Mouse (Mus musculus) liver, embryonic 14.5 days (tissue): ENCODE results near the gene Dnaaf3. TPM values are rescaled to one million over a fixed set of nuclear protein-coding genes. Genes with fewer than 3 reads are reported as not detected.

ENCODE experiments used
- ATAC-seq: fragments of 200-750 bp; cut with Nextera tagmentation; 2 replicates; pipeline ENCODE4 v1.8.0; 2017; ENCODE audit warnings: moderate number of reproducible peaks, mild to moderate bottlenecking, moderate library complexity; ENCODE audit not compliant: insufficient read depth
- DNase-seq, 3 experiments: peaks; one replicate each; pipeline ENCODE4 v3.0.0-alpha.2; 2012 to 2013; ENCODE audit warnings: low read depth in 3 of 3, low spot score in 3 of 3
- H3K27ac ChIP-seq: fragments of 300-500 bp; sonication (generic); 2 replicates; pipeline ENCODE4 v1.5.1; 2014; ENCODE audit warnings: moderate library complexity, mild to moderate bottlenecking, control low read depth, inconsistent platforms
- H3K27me3 ChIP-seq: fragments of 300-500 bp; sonication (generic); 2 replicates; pipeline ENCODE4 v1.6.1; 2014; ENCODE audit warnings: mild to moderate bottlenecking, low read length, moderate library complexity; ENCODE audit not compliant: control insufficient read depth, insufficient read depth
- H3K36me3 ChIP-seq: fragments of 300-500 bp; sonication (generic); replicated peaks from 2 replicates; pipeline ENCODE4 v1.6.1; 2014; ENCODE audit warnings: low read depth; ENCODE audit not compliant: control insufficient read depth, insufficient read depth
- H3K4me1 ChIP-seq, 2 experiments: fragments of 200-500 bp in 1 of 2; fragments of 300-500 bp in 1 of 2; sonication (generic) in 1 of 2; replicated peaks; 2 replicates each; pipeline ENCODE4 v1.6.1; 2012 to 2014; ENCODE audit warnings: antibody characterized with exemption in 1 of 2, inconsistent platforms in 1 of 2, low read length in 1 of 2; ENCODE audit not compliant: control insufficient read depth in 2 of 2, insufficient read depth in 2 of 2
- H3K4me2 ChIP-seq: fragments of 300-500 bp; sonication (generic); 2 replicates; pipeline ENCODE4 v1.6.1; 2014; ENCODE audit warnings: low read depth, mild to moderate bottlenecking, control low read depth, moderate library complexity
- H3K4me3 ChIP-seq, 2 experiments: fragments of 200-500 bp in 1 of 2; fragments of 300-500 bp in 1 of 2; sonication (generic) in 1 of 2; 2 replicates each; pipeline ENCODE4 v1.5.1; 2012 to 2014; ENCODE audit warnings: low read depth in 2 of 2, low read length in 2 of 2, mild to moderate bottlenecking in 2 of 2, control low read depth in 1 of 2, inconsistent platforms in 1 of 2, moderate library complexity in 1 of 2; ENCODE audit not compliant: insufficient read depth in 1 of 2
- H3K9ac ChIP-seq: fragments of 300-500 bp; sonication (generic); replicated peaks from 2 replicates; pipeline ENCODE4 v1.6.1; 2014; ENCODE audit warnings: mild to moderate bottlenecking, control low read depth, moderate library complexity
- H3K9me3 ChIP-seq: fragments of 300-500 bp; sonication (generic); 2 replicates; pipeline ENCODE4 v1.6.1; 2016; ENCODE audit warnings: low read length, mixed read lengths; ENCODE audit not compliant: control insufficient read depth
- CTCF ChIP-seq: IDR thresholded peaks from 2 replicates; pipeline ENCODE4 v1.5.1; 2016; ENCODE audit warnings: antibody characterized with exemption, low read depth, control low read depth
- EP300 ChIP-seq: IDR thresholded peaks from 2 replicates; pipeline ENCODE4 v1.6.1; 2016; ENCODE audit warnings: antibody characterized with exemption, low read depth
- WGBS: fragments of 180-500 bp; shearing (Covaris S2); extraction: QIAGEN DNeasy Blood & Tissue Kit; methylation state at CpG from one replicate; pipeline ENCODE4 v1.1.7; 2014; ENCODE audit not compliant: insufficient replicate concordance; 5-methylcytosine and 5-hydroxymethylcytosine counted together
- polyA plus RNA-seq, 2 experiments: library from polyadenylated mRNA; depleted of rRNA in 1 of 2; stranded (reverse) in 1 of 2; unstranded in 1 of 2; fragments of >200 nt; fragmentation: Nextera tagmentation in 1 of 2; extraction: Ambion mirVana in 1 of 2; gene quantifications; 2 replicates each; pipeline versions ENCODE4 v1.2.1 to v1.2.3; 2012 to 2014

Dnaaf3 gene
- polyA plus RNA-seq, 2 experiments = 0.09 to 0.39 TPM

- Histone ChIP-seq H3K4me2 (no peak overlapping the region), H3K27me3 (peaks cover 3% of the 10 kb centered on the region), H3K9me3 (no peaks in the 10 kb centered on the region), H3K27ac (no peak overlapping the region), H3K9ac (no peak overlapping the region), H3K36me3 (no peaks in the 10 kb centered on the region), H3K4me3 (no peak overlapping the region), H3K4me1 (peaks cover 0 to 9% of the 10 kb centered on the region in 2 experiments; a peak in 2 of 4 replicates)
- WGBS = 22% methylated on average over 6 of the region's 6 CpGs
- DNase-seq (no peak), ATAC-seq (no peak)
- no peak for TF ChIP-seq CTCF
- no peak for TF ChIP-seq EP300
Observed at GRCm38 (mm10) chr7:4522292-4522691, 10.0 kb downstream of the Dnaaf3 start.

DNA sequence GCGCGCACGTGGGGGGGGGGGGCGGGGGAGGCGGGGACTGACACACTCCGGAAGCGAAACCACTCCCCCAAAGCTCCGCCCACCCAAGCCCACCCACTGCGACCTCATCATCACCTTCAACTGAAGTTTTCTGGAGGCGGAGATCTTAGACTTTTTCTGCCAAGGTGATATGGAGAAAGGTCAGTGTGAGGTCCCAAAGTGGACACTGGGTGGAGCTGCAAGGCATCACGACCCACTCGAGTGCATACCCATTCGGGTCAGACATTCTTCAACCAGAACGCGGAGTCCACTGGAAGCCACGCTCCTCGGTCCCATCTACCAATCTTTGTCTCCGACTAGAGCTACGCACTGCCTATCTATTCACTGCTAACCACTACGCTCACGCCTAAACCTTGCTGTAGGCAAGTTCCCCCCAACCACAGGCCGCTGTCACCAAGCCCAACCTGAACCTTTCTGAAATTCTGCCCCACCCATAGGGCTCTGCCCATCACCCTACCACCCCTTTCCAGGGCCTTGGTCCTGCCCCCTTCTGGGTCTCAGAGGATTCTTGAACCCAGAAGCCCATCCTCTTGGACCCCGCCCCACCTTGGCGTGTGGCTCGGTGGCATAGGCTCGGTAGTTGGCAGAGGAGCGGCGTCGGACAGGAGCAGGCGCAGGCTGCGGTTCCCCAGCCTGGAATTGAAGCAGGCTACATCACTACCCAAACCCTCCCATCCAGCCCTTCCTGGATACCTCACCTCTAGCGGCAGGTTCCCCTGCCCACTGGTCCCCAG lies 10.8 kb downstream of the Dnaaf3 start:
- 0 out of 4 replicates have a peak overlapping the region, but pooled peaks of 1 of the 2 experiments have one; percentile 4 for H3K4me3 ChIP-seq

GRCm38 (mm10) chr7:4518487-4518886 lies 13.8 kb downstream of the Dnaaf3 start:
- 26% methylated on average over 1 of the region's 1 CpGs for WGBS
- no peaks in the 10 kb centered on the region for H3K9me3 ChIP-seq
- H3K27me3 ChIP-seq = peaks cover 3% of the 10 kb centered on the region
- no peak overlapping the region for H3K4me2 ChIP-seq
- H3K4me1 ChIP-seq = peaks cover 0 to 8% of the 10 kb centered on the region in 2 experiments; a peak in 2 of 4 replicates
- no peak overlapping the region for H3K4me3 ChIP-seq
- no peaks in the 10 kb centered on the region for H3K36me3 ChIP-seq
- no peak overlapping the region for H3K27ac ChIP-seq
- TF ChIP-seq EP300 = no peak
- TF ChIP-seq CTCF = no peak
- DNase-seq (no peak), ATAC-seq (no peak)
- no peak overlapping the region for H3K9ac ChIP-seq

More for the DNA sequence above, 10.8 kb downstream of the Dnaaf3 start:
- TF ChIP-seq CTCF (no peak), EP300 (no peak)
- Histone ChIP-seq H3K9ac (no peak overlapping the region), H3K27ac (no peak overlapping the region), H3K9me3 (no peaks in the 10 kb centered on the region), H3K27me3 (peaks cover 3% of the 10 kb centered on the region), H3K4me1 (peaks cover 0 to 13% of the 10 kb centered on the region in 2 experiments; a peak in 2 of 4 replicates), H3K4me2 (peak overlapping the region; percentile 26), H3K36me3 (no peaks in the 10 kb centered on the region)
- ATAC-seq = no peak
- WGBS = 26% methylated on average over 32 of the region's 32 CpGs
- no peak for DNase-seq

GRCm38 (mm10) chr7:4516332-4517050 lies 15.8 kb downstream of the Dnaaf3 start, which contains the start of gene Tnnt1:
Gene Tnnt1 (minus strand): TSS chr7:4516382.
- no peak for DNase-seq
- ATAC-seq = no peak
- peaks cover 3% of the 10 kb centered on the region; the same call in 1 of the 2 replicates for H3K27me3 ChIP-seq
- H3K4me1 ChIP-seq = peaks cover 0 to 8% of the 10 kb centered on the region in 2 experiments; a peak in 2 of 4 replicates
- H3K9ac ChIP-seq = no peak within 1 kb of the TSS
- H3K9me3 ChIP-seq = no peaks in the 10 kb centered on the region
- no peak within 1 kb of the TSS for H3K4me3 ChIP-seq
- no peak within 1 kb of the TSS for H3K4me2 ChIP-seq
- WGBS = 25% methylated on average over 4 of the region's 4 CpGs
- TF ChIP-seq EP300 (no peak), CTCF (no peak)
- H3K27ac ChIP-seq = no peak within 1 kb of the TSS
- no peaks in the 10 kb centered on the region for H3K36me3 ChIP-seq

- H3K27ac ChIP-seq = no peak overlapping the region
- H3K9me3 ChIP-seq = no peaks in the 10 kb centered on the region
- H3K27me3 ChIP-seq = peaks cover under 1% of the 10 kb centered on the region; the same call in 1 of the 2 replicates
- no peak overlapping the region for H3K9ac ChIP-seq
- DNase-seq (no peak), ATAC-seq (no peak)
- TF ChIP-seq CTCF (no peak), EP300 (no peak)
- H3K4me2 ChIP-seq = no peak overlapping the region
- H3K4me3 ChIP-seq = no peak overlapping the region
- 61% methylated on average over 6 of the region's 6 CpGs for WGBS
- no peaks in the 10 kb centered on the region for H3K36me3 ChIP-seq
- peaks cover 0 to 8% of the 10 kb centered on the region in 2 experiments; a peak in 2 of 4 replicates for H3K4me1 ChIP-seq
Observed at GRCm38 (mm10) chr7:4515853-4516252, 16.4 kb downstream of the Dnaaf3 start.
